Mouse (Mus musculus) E14TG2a.4 (cell line): Measurements from ENCODE around the gene Coro1a.

Experiments
- CTCF ChIP-seq: conservative IDR thresholded peaks from 2 replicates; pipeline ENCODE4 v1.5.1; 2014; ENCODE audit warnings: low read length
- POU5F1 ChIP-seq: IDR thresholded peaks from 2 replicates; pipeline ENCODE4 v1.6.1; 2014; ENCODE audit warnings: low read length, borderline replicate concordance

GRCm38 (mm10) chr7:126667495-126668090 is 40.0 kb downstream of the Coro1a start:
- TF ChIP-seq CTCF (no peak), POU5F1 (no peak)
